Mouse (Mus musculus): ENCODE data around the gene Zfp248. TPM values are rescaled to one million over a fixed set of nuclear protein-coding genes. Genes with fewer than 3 reads are reported as not detected.

The Zfp248 gene
- total RNA-seq, 2 experiments from 2014 or later, result 1.5 to 1.7 TPM

GRCm38 (mm10) chr6:118377611-118378010, 77.7 kb downstream of the Zfp248 start:
- DNase-seq, result no peak
- intact Hi-C loops (cut with DNase I), result no loop called here

Small RNAs within 50 kb of the gene (microRNA-seq; reads per million reads assigned to microRNA genes)
- gene Gm25953 (ENCODE audit: borderline number of aligned reads in 2 of 2), result 0 reads per million in 2 experiments

Other genes starting within 250 kb of the Zfp248 start
- gene Bms1, start 36.1 kb downstream of the Zfp248 start, total RNA-seq (2021), result 10 to 100 TPM; 20.1 to 24.0 TPM
- gene Zfp9, start 23.8 kb upstream of the Zfp248 start, total RNA-seq (2021), result 1 to 10 TPM; 4.0 to 5.2 TPM
- gene Ankrd26, start 106.7 kb upstream of the Zfp248 start, total RNA-seq (2021), result 1 to 10 TPM; 1.8 to 2.0 TPM